Comparison of ENCODE assay signal across 9 mouse cellular contexts in the genomic region with DNA sequence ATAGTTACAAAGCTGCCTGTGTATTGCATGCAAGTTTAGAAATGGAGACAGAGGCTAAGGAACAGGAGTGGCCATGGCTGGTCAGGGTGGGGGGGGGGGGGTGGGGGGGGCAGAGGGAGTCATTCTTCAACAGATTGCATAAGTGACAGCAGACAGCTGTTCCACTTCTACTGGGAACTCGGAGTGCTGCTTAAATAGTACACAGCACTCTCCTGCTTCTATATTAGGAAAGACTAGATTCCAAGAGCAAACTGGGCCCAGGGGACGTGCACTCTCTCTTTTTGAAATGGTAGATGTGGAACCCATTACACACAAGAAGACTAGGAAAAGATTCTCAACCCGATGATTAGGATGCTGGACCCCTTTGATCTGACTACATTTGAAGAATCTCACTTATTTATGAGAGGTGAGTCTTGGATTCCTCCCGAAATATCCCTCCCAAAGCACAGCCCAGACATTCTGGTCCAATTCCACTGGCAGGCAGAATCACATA. TPM values are rescaled to one million over a fixed set of nuclear protein-coding genes. Genes with fewer than 3 reads are reported as not detected.
DNase-seq lines count a peak whose midpoint lies in the region; ATAC-seq lines count a peak whose summit lies in the region.
"Had no signal": no experiment of that assay in that cellular context is flagged by ENCODE, and none has a peak within 500 bp of the region (broad histone marks: within the 10 kb centered on the region; RNA-seq: fewer than 3 reads in every experiment).

A gene (plus strand): TSS at position 269 of the 493 bp plus-strand sequence.

- H3K27ac ChIP-seq in lung, embryonic 16.5 days (ENCODE audit: low read length): peak within 1 kb of the TSS; percentile 76
- H3K27ac ChIP-seq in midbrain, embryonic 15.5 days: no peak within 1 kb of the TSS

- no peak within 1 kb of the TSS for H3K4me3 ChIP-seq in lung, embryonic 16.5 days (ENCODE audit: low read length)
- no peak within 1 kb of the TSS for H3K4me3 ChIP-seq in midbrain, embryonic 15.5 days

- H3K4me2 ChIP-seq in lung, embryonic 16.5 days (ENCODE audit: low read depth, low read length): no peak within 1 kb of the TSS
- no peak within 1 kb of the TSS for H3K4me2 ChIP-seq in midbrain, embryonic 15.5 days

- H3K9me3 ChIP-seq in lung, embryonic 16.5 days (ENCODE audit: control insufficient read depth, low read length): no peaks in the 10 kb centered on the region
- H3K9me3 ChIP-seq in midbrain, embryonic 15.5 days: no peaks in the 10 kb centered on the region

- ATAC-seq in lung, embryonic 16.5 days (ENCODE audit: low read depth): peak; percentile 90
- ATAC-seq in midbrain, embryonic 15.5 days (replicated peaks): no peak

- DNase-seq in right cerebral cortex, adult 18-20 months: peak; percentile 42
- no peak for DNase-seq in right cerebral cortex, postnatal 4 days
- peak; percentile 86 for DNase-seq in gastrocnemius, adult 18-20 months (ENCODE audit: low spot score)
- peak; percentile 34 for DNase-seq in kidney, adult 11 months
- DNase-seq in thymus, adult 18-20 months: no peak
- no peak for DNase-seq in natural killer cell, adult 2 months (ENCODE audit: low spot score in 2 of 2)

- H3K9ac ChIP-seq in lung, embryonic 16.5 days (ENCODE audit: low read length): peak within 1 kb of the TSS; percentile 1; the same call in 1 of the 2 replicates
- no peak within 1 kb of the TSS for H3K9ac ChIP-seq in midbrain, embryonic 15.5 days

- H3K27me3 ChIP-seq in lung, embryonic 16.5 days (ENCODE audit: control insufficient read depth, insufficient read depth, low read depth, low read length): no peaks in the 10 kb centered on the region
- no peaks in the 10 kb centered on the region for H3K27me3 ChIP-seq in midbrain, embryonic 15.5 days (replicated peaks)

- WGBS in lung, embryonic 16.5 days: 17% methylated on average over 4 of the region's 4 CpGs
- 69% methylated on average over 4 of the region's 4 CpGs for WGBS in midbrain, embryonic 15.5 days

- peaks cover 29% of the 10 kb centered on the region for H3K4me1 ChIP-seq in lung, embryonic 16.5 days (replicated peaks; ENCODE audit: control insufficient read depth, insufficient read depth, low read length)
- H3K4me1 ChIP-seq in midbrain, embryonic 15.5 days: peaks cover 3% of the 10 kb centered on the region; the same call in 1 of the 2 replicates

- H3K36me3 ChIP-seq in lung, embryonic 16.5 days (ENCODE audit: control insufficient read depth, insufficient read depth, low read length): peaks cover 24% of the 10 kb centered on the region
- H3K36me3 ChIP-seq in midbrain, embryonic 15.5 days (replicated peaks): no peaks in the 10 kb centered on the region

RNA-seq across cellular contexts. Expression of the gene that starts here (rescaled TPM):
- total RNA-seq in gastrocnemius, adult 18-20 months (2021): under 1 TPM; 0.26 to 0.48 TPM
- 0.05 and 0.19 TPM in 2 replicates for polyA plus RNA-seq in lung, embryonic 16.5 days (2015; fragmentation: Nextera tagmentation; extraction: Ambion mirVana)
- polyA plus RNA-seq in midbrain, embryonic 15.5 days (2015; fragmentation: Nextera tagmentation; extraction: Ambion mirVana): not detected in 2 replicates
- total RNA-seq: left cerebral cortex, adult 18-20 months had no signal

Comparison
In these comparisons a context has a peak if more than half of its experiments do, and no peak if none do; other contexts are left out.
1. DNase-seq: peak in right cerebral cortex, adult 18-20 months (single experiment) and kidney, adult 11 months (single experiment); none in right cerebral cortex, postnatal 4 days (single experiment), thymus, adult 18-20 months (0 of 2) and natural killer cell, adult 2 months (0 of 2).
2. Peak in DNase-seq in gastrocnemius, adult 18-20 months; RNA of the gene not detected or under 1 TPM.
3. Peak in ATAC-seq, H3K27ac ChIP-seq and H3K9ac ChIP-seq in lung, embryonic 16.5 days; RNA of the gene not detected or under 1 TPM.